Mouse (Mus musculus): ENCODE measurements around the gene Tlcd2.
"Not testable (repeated sequence)": the region's sequence is repeated elsewhere in the genome, so short reads cannot be mapped to it uniquely, and the experiment has no call there.

Tlcd2 gene

GRCm38 (mm10) chr11:75449695-75450094 lies 11.8 kb upstream of the Tlcd2 start:
- no peak for DNase-seq (ENCODE audit: low read depth, low spot score)

- no peak for DNase-seq (ENCODE audit: low read depth, low spot score)
These were observed 11.1 kb upstream of the Tlcd2 start for GRCm38 (mm10) chr11:75450304-75450908.

- no peak for DNase-seq (ENCODE audit: low read depth, low spot score)
These were observed 10.6 kb upstream of the Tlcd2 start for GRCm38 (mm10) chr11:75450936-75451335.

GRCm38 (mm10) chr11:75452081-75452480 lies 9.4 kb upstream of the Tlcd2 start:
- no peak for DNase-seq (ENCODE audit: low read depth, low spot score)

GRCm38 (mm10) chr11:75452812-75453557 lies 8.5 kb upstream of the Tlcd2 start:
- DNase-seq (ENCODE audit: low read depth, low spot score) = no peak

- peak; percentile 88 for DNase-seq (ENCODE audit: low read depth, low spot score)
These were observed 7.3 kb upstream of the Tlcd2 start, which contains the start of gene Wdr81 for GRCm38 (mm10) chr11:75453991-75454930. TSS of gene Wdr81 (minus strand) at chr11:75454717.

- no peak for DNase-seq (ENCODE audit: low read depth, low spot score)
These were observed 6.3 kb upstream of the Tlcd2 start for GRCm38 (mm10) chr11:75455041-75455736.

- not testable (repeated sequence) for DNase-seq (ENCODE audit: low read depth, low spot score)
These were observed 5.5 kb upstream of the Tlcd2 start for GRCm38 (mm10) chr11:75455971-75456370.

- DNase-seq (ENCODE audit: low read depth, low spot score) = no peak
These were observed 5.1 kb upstream of the Tlcd2 start for GRCm38 (mm10) chr11:75456440-75456871.

- peak; percentile 54 for DNase-seq (ENCODE audit: low read depth, low spot score)
These were observed 3.3 kb upstream of the Tlcd2 start for GRCm38 (mm10) chr11:75458169-75458568.

GRCm38 (mm10) chr11:75458628-75459041 lies 2.9 kb upstream of the Tlcd2 start:
- DNase-seq (ENCODE audit: low read depth, low spot score) = peak; percentile 77

- peak; percentile 85 for DNase-seq (ENCODE audit: low read depth, low spot score)
These were observed 2.3 kb upstream of the Tlcd2 start for GRCm38 (mm10) chr11:75459141-75459711.

- DNase-seq (ENCODE audit: low read depth, low spot score) = no peak
These were observed 1.8 kb upstream of the Tlcd2 start for GRCm38 (mm10) chr11:75459751-75460102.

GRCm38 (mm10) chr11:75460103-75460843 lies 1.2 kb upstream of the Tlcd2 start:
- DNase-seq (ENCODE audit: low read depth, low spot score) = peak; percentile 96

- no peak for DNase-seq (ENCODE audit: low read depth, low spot score)
These were observed 283 bp downstream of the Tlcd2 start for GRCm38 (mm10) chr11:75461743-75462252.

- DNase-seq (ENCODE audit: low read depth, low spot score) = peak; percentile 98
These were observed 803 bp downstream of the Tlcd2 start for GRCm38 (mm10) chr11:75462253-75462783.

GRCm38 (mm10) chr11:75462865-75463336 lies 1.4 kb downstream of the Tlcd2 start:
- peak; percentile 94 for DNase-seq (ENCODE audit: low read depth, low spot score)

- no peak for DNase-seq (ENCODE audit: low read depth, low spot score)
These were observed 2.1 kb downstream of the Tlcd2 start for GRCm38 (mm10) chr11:75463624-75464023.

GRCm38 (mm10) chr11:75464417-75464816 lies 2.9 kb downstream of the Tlcd2 start:
- no peak for DNase-seq (ENCODE audit: low read depth, low spot score)

GRCm38 (mm10) chr11:75465051-75465450 lies 3.5 kb downstream of the Tlcd2 start:
- no peak for DNase-seq (ENCODE audit: low read depth, low spot score)

All from skeletal muscle tissue, adult 2 months (tissue).